Mouse (Mus musculus) right cerebral cortex, adult 18-20 months (tissue): ENCODE measurements around the gene Olfr427.
"Not testable (repeated sequence)": the region's sequence is repeated elsewhere in the genome, so short reads cannot be mapped to it uniquely, and the experiment has no call there.

Source experiments
- DNase-seq: peaks from one replicate; pipeline ENCODE4 v3.0.0; 2022; ENCODE audit warnings: mixed read lengths

Gene Olfr427

GRCm38 (mm10) chr1:174096591-174096990, at the start of gene Olfr427:
Olfr427 (plus strand) TSS chr1:174096891.
- DNase-seq: no peak

- DNase-seq: not testable (repeated sequence)
Observed at GRCm38 (mm10) chr1:174048227-174048626, 48.5 kb upstream of the Olfr427 start.

- no peak for DNase-seq
Observed at GRCm38 (mm10) chr1:174048893-174049292, 47.8 kb upstream of the Olfr427 start, which contains the start of gene Olfr432. Olfr432 (plus strand) TSS chr1:174049205.

GRCm38 (mm10) chr1:174049357-174049756, 47.3 kb upstream of the Olfr427 start:
- not testable (repeated sequence) for DNase-seq

- no peak for DNase-seq
Observed at GRCm38 (mm10) chr1:174050532-174050931, 46.2 kb upstream of the Olfr427 start.

GRCm38 (mm10) chr1:174051515-174051914, 45.2 kb upstream of the Olfr427 start:
- no peak for DNase-seq

GRCm38 (mm10) chr1:174051931-174052536, 44.7 kb upstream of the Olfr427 start:
- no peak for DNase-seq

GRCm38 (mm10) chr1:174052981-174053380, 43.7 kb upstream of the Olfr427 start:
- no peak for DNase-seq

GRCm38 (mm10) chr1:174055248-174055647, 41.4 kb upstream of the Olfr427 start:
- DNase-seq: no peak

- no peak for DNase-seq
Observed at GRCm38 (mm10) chr1:174066305-174066704, 30.4 kb upstream of the Olfr427 start, which contains the start of gene Olfr430. Olfr430 (plus strand) TSS chr1:174066605.

- no peak for DNase-seq
Observed at GRCm38 (mm10) chr1:174084031-174084430, 12.7 kb upstream of the Olfr427 start, which contains the start of gene Olfr429. Olfr429 (plus strand) TSS chr1:174084331.

- DNase-seq: no peak
Observed at GRCm38 (mm10) chr1:174103735-174104134, 7.0 kb downstream of the Olfr427 start.

GRCm38 (mm10) chr1:174121062-174121461, 24.4 kb downstream of the Olfr427 start, which contains the start of gene Olfr231:
Olfr231 (minus strand) TSS chr1:174121162.
- no peak for DNase-seq

- DNase-seq: no peak
Observed at GRCm38 (mm10) chr1:174131217-174131616, 34.5 kb downstream of the Olfr427 start, which contains the start of gene Olfr424. Olfr424 (plus strand) TSS chr1:174131517.

- no peak for DNase-seq
Observed at GRCm38 (mm10) chr1:174131999-174132398, 35.3 kb downstream of the Olfr427 start.

GRCm38 (mm10) chr1:174141384-174141783, 44.7 kb downstream of the Olfr427 start:
- no peak for DNase-seq

- DNase-seq: no peak
Observed at GRCm38 (mm10) chr1:174146696-174147095, 50.0 kb downstream of the Olfr427 start.

- no peak for DNase-seq
Observed at GRCm38 (mm10) chr1:174149289-174149688, 52.6 kb downstream of the Olfr427 start.
